In genomic region chr11:87755360-87756017, GRCm38 (mm10) we compare ENCODE assay signal across 8 mouse cellular contexts. TPM values are rescaled to one million over a fixed set of nuclear protein-coding genes. Genes with fewer than 3 reads are reported as not detected.
DNase-seq lines count a peak whose midpoint lies in the region; ATAC-seq and TF ChIP-seq lines count a peak whose summit lies in the region.

No protein-coding gene starts in this region.

- H3K4me3 ChIP-seq in hindbrain, embryonic 10.5 days = no peak overlapping the region; the same call in 1 of the 2 replicates
- no peak overlapping the region for H3K4me3 ChIP-seq in hindbrain, embryonic 12.5 days
- H3K4me3 ChIP-seq in CH12.LX (replicated peaks in 1 of 3; ENCODE audit: low read depth in 2 of 3, low read length in 2 of 3, poor library complexity in 1 of 3) = peak overlapping the region; percentile 66 to 89 (median 81)
- peak overlapping the region; percentile 83 for H3K4me3 ChIP-seq in liver, embryonic 13.5 days (replicated peaks)
- peak overlapping the region; percentile 78 for H3K4me3 ChIP-seq in small intestine, adult 2 months (ENCODE audit: low read depth, low read length)

- H3K27me3 ChIP-seq in hindbrain, embryonic 10.5 days (ENCODE audit: insufficient read depth, poor library complexity, severe bottlenecking) = peaks cover 11% of the 10 kb centered on the region
- peaks cover 8% of the 10 kb centered on the region for H3K27me3 ChIP-seq in hindbrain, embryonic 12.5 days
- H3K27me3 ChIP-seq in CH12.LX (replicated peaks) = no peaks in the 10 kb centered on the region
- peaks cover 4% of the 10 kb centered on the region for H3K27me3 ChIP-seq in liver, embryonic 13.5 days
- H3K27me3 ChIP-seq in small intestine, adult 2 months (ENCODE audit: control insufficient read depth, insufficient read depth, low read length) = peaks cover 7% of the 10 kb centered on the region; the same call in 1 of the 2 replicates

- no peak for TF ChIP-seq CTCF in CH12.LX (conservative IDR thresholded peaks at IDR 0.05 in 1 of 2, IDR thresholded peaks at IDR 0.05 in 1 of 2; ENCODE audit: low read depth in 2 of 2, low read length in 2 of 2)
- no peak for TF ChIP-seq CTCF in small intestine, adult 2 months (IDR thresholded peaks at IDR 0.05; ENCODE audit: extremely low read depth, insufficient read length, insufficient replicate concordance, low read depth, low read length)

- peaks cover 34% of the 10 kb centered on the region for H3K79me2 ChIP-seq in CH12.LX (replicated peaks; ENCODE audit: control insufficient read depth, extremely low read depth, insufficient read depth, poor library complexity, severe bottlenecking)

- WGBS in hindbrain, embryonic 10.5 days = 74% methylated on average over 17 of the region's 17 CpGs
- 73% methylated on average over 17 of the region's 17 CpGs for WGBS in hindbrain, embryonic 12.5 days
- 9% methylated on average over 17 of the region's 17 CpGs for WGBS in liver, embryonic 13.5 days (ENCODE audit: insufficient replicate concordance)
- WGBS in small intestine, adult 2 months = 68% methylated on average over 17 of the region's 17 CpGs

- no peak for ATAC-seq in hindbrain, embryonic 12.5 days (ENCODE audit: low FRiP score)
- ATAC-seq in granulocyte monocyte progenitor cell, adult 5-6 weeks (replicated peaks; ENCODE audit: poor library complexity, severe bottlenecking) = peak; percentile 40
- peak; percentile 71 for ATAC-seq in liver, embryonic 13.5 days (ENCODE audit: low read depth)
- no peak for ATAC-seq in cerebellum, adult (ENCODE audit: insufficient number of reproducible peaks, low FRiP score, low TSS enrichment)

- in situ Hi-C loops in CH12.LX (cut with MboI; ENCODE audit: low pct_ligation_motif_present, low pct_unique_long_range_greater_than_20kb, low sequenced_read_pairs) = no loop called here

- peaks cover 21% of the 10 kb centered on the region for H3K4me1 ChIP-seq in hindbrain, embryonic 10.5 days (replicated peaks)
- H3K4me1 ChIP-seq in hindbrain, embryonic 12.5 days = peaks cover 9% of the 10 kb centered on the region
- H3K4me1 ChIP-seq in CH12.LX (ENCODE audit: control insufficient read depth in 1 of 2, insufficient read depth in 2 of 2) = peaks cover 22 to 63% of the 10 kb centered on the region in 2 experiments
- peaks cover 70% of the 10 kb centered on the region for H3K4me1 ChIP-seq in liver, embryonic 13.5 days (replicated peaks)
- no peaks in the 10 kb centered on the region for H3K4me1 ChIP-seq in small intestine, adult 2 months (ENCODE audit: control insufficient read depth, insufficient read depth, insufficient read length, low read length)

- dilution Hi-C loops in CH12.LX (cut with MboI; ENCODE audit: extremely low pct_ligation_motif_present, extremely low pct_unique_long_range_greater_than_20kb, low sequenced_read_pairs) = no loop called here

- TF ChIP-seq EP300 in CH12.LX (IDR thresholded peaks at IDR 0.05; ENCODE audit: low read length) = no peak

- no peaks in the 10 kb centered on the region for H3K36me3 ChIP-seq in hindbrain, embryonic 10.5 days
- H3K36me3 ChIP-seq in hindbrain, embryonic 12.5 days = no peaks in the 10 kb centered on the region
- H3K36me3 ChIP-seq in CH12.LX (replicated peaks in 1 of 2; ENCODE audit: control insufficient read depth in 1 of 2, insufficient read depth in 1 of 2, low read length in 1 of 2) = peaks cover 21 to 22% of the 10 kb centered on the region in 2 experiments
- H3K36me3 ChIP-seq in liver, embryonic 13.5 days = peaks cover 23% of the 10 kb centered on the region
- 0 out of 2 replicates have a peak, but pooled peaks cover 6% of the 10 kb centered on the region for H3K36me3 ChIP-seq in small intestine, adult 2 months (ENCODE audit: control insufficient read depth, insufficient read depth, low read length)

- 0 out of 2 replicates have a peak overlapping the region, but pooled peaks have one; percentile 5 for H3K27ac ChIP-seq in hindbrain, embryonic 10.5 days
- H3K27ac ChIP-seq in hindbrain, embryonic 12.5 days = no peak overlapping the region
- peak overlapping the region; percentile 99 for H3K27ac ChIP-seq in CH12.LX (ENCODE audit: insufficient read depth, low read depth)
- peak overlapping the region; percentile 100 for H3K27ac ChIP-seq in liver, embryonic 13.5 days
- peak overlapping the region; percentile 88; the same call in 1 of the 2 replicates for H3K27ac ChIP-seq in small intestine, adult 2 months (ENCODE audit: insufficient read depth, low read depth, low read length)

- no peak overlapping the region for H3K9ac ChIP-seq in hindbrain, embryonic 12.5 days
- H3K9ac ChIP-seq in CH12.LX (ENCODE audit: insufficient read depth, low read depth) = peak overlapping the region; percentile 98
- peak overlapping the region; percentile 98 for H3K9ac ChIP-seq in liver, embryonic 13.5 days

- H3K4me2 ChIP-seq in hindbrain, embryonic 12.5 days (replicated peaks) = no peak overlapping the region
- no peak overlapping the region for H3K4me2 ChIP-seq in CH12.LX (ENCODE audit: insufficient read depth, low read depth, poor library complexity, severe bottlenecking)
- H3K4me2 ChIP-seq in liver, embryonic 13.5 days = peak overlapping the region; percentile 88

- DNase-seq in hindbrain, embryonic 10.5 days (ENCODE audit: low spot score) = no peak
- DNase-seq in CH12.LX (ENCODE audit: extremely low read depth) = peak; percentile 100
- peak; percentile 95 for DNase-seq in liver, embryonic 13.5 days
- DNase-seq in cerebellum, adult 9-11 months = no peak

- TF ChIP-seq RAD21 in CH12.LX (IDR thresholded peaks at IDR 0.05; ENCODE audit: low read depth, low read length) = no peak

- TF ChIP-seq POLR2A in CH12.LX (IDR thresholded peaks at IDR 0.05; ENCODE audit: low read depth, low read length) = peak; percentile 100
- peak; percentile 79; the same call in 1 of the 2 replicates for TF ChIP-seq POLR2A in small intestine, adult 2 months (IDR thresholded peaks at IDR 0.05; ENCODE audit: low read depth, low read length)

- no peaks in the 10 kb centered on the region for H3K9me3 ChIP-seq in hindbrain, embryonic 10.5 days
- no peaks in the 10 kb centered on the region for H3K9me3 ChIP-seq in hindbrain, embryonic 12.5 days (replicated peaks)
- H3K9me3 ChIP-seq in CH12.LX (replicated peaks; ENCODE audit: low read length) = no peaks in the 10 kb centered on the region
- H3K9me3 ChIP-seq in liver, embryonic 13.5 days (replicated peaks) = no peaks in the 10 kb centered on the region

TF ChIP-seq in CH12.LX, 34 proteins besides CTCF, POLR2A, EP300 and RAD21:
- no peak for TF ChIP-seq SIN3A (IDR thresholded peaks at IDR 0.05; ENCODE audit: low read length)
- TF ChIP-seq KAT2A (IDR thresholded peaks at IDR 0.05; ENCODE audit: insufficient replicate concordance, low read length) = no peak
- TF ChIP-seq TBP (conservative IDR thresholded peaks at IDR 0.05; ENCODE audit: low read depth, low read length) = peak; percentile 99
- no peak for TF ChIP-seq MXI1 (IDR thresholded peaks at IDR 0.05; ENCODE audit: low read depth, low read length)
- TF ChIP-seq USF2 (conservative IDR thresholded peaks at IDR 0.05; ENCODE audit: low read depth, low read length) = peak; percentile 95
- TF ChIP-seq USF1 (IDR thresholded peaks at IDR 0.05; ENCODE audit: low read depth, low read length) = no peak
- no peak for TF ChIP-seq CHD1 (IDR thresholded peaks at IDR 0.05; ENCODE audit: low read depth, low read length)

RNA-seq across cellular contexts. Expression of gene Tspoap1, which starts 4.9 kb away (rescaled TPM):
- 7.8 and 10.5 TPM in 2 replicates for polyA plus RNA-seq in hindbrain, embryonic 10.5 days (2016; fragmentation: Nextera tagmentation; extraction: Ambion mirVana)
- 30.5 and 32.7 TPM in 2 replicates for polyA plus RNA-seq in hindbrain, embryonic 12.5 days (2016; fragmentation: Nextera tagmentation; extraction: Ambion mirVana)
- total RNA-seq in CH12.LX (2012; rRNA removed) (19.9 and 36.9 TPM in 2 replicates), CH12.LX (2014; rRNA removed) (12.8 and 16.5 TPM in 2 replicates)
- 11.6 and 12.3 TPM in 2 replicates for polyA plus RNA-seq in CH12.LX (2012; ENCODE audit: insufficient read length, low read depth)
- total RNA-seq in granulocyte monocyte progenitor cell, adult 5-6 weeks (2014; fragmentation: Nextera tagmentation) = 100 and 132 TPM in 2 replicates
- total RNA-seq in granulocyte monocyte progenitor cell, adult 5-6 weeks (2017) = 51.8 and 56.2 TPM in 2 replicates
- 2.7 and 3.1 TPM in 2 replicates for polyA plus RNA-seq in liver, embryonic 13.5 days (2015; fragmentation: Nextera tagmentation; extraction: Ambion mirVana)
- 0.89 and 1.3 TPM in 2 replicates for polyA plus RNA-seq in small intestine, adult 2 months (2012; rRNA removed)

RNA-seq across cellular contexts. Expression of gene Supt4a, which starts 18.1 kb away (rescaled TPM):
- 178 and 184 TPM in 2 replicates for polyA plus RNA-seq in hindbrain, embryonic 10.5 days (2016; fragmentation: Nextera tagmentation; extraction: Ambion mirVana)
- 129 and 141 TPM in 2 replicates for polyA plus RNA-seq in hindbrain, embryonic 12.5 days (2016; fragmentation: Nextera tagmentation; extraction: Ambion mirVana)
- 241 and 287 TPM in 2 replicates for total RNA-seq in CH12.LX (2012; rRNA removed)
- 251 and 256 TPM in 2 replicates for total RNA-seq in CH12.LX (2014; rRNA removed)
- polyA plus RNA-seq in CH12.LX (2012; ENCODE audit: insufficient read length, low read depth) = 220 and 229 TPM in 2 replicates
- 130 and 136 TPM in 2 replicates for total RNA-seq in granulocyte monocyte progenitor cell, adult 5-6 weeks (2014; fragmentation: Nextera tagmentation)
- total RNA-seq in granulocyte monocyte progenitor cell, adult 5-6 weeks (2017) = 58.6 and 81.1 TPM in 2 replicates
- 219 and 233 TPM in 2 replicates for polyA plus RNA-seq in liver, embryonic 13.5 days (2015; fragmentation: Nextera tagmentation; extraction: Ambion mirVana)
- 21.5 and 43.3 TPM in 2 replicates for polyA plus RNA-seq in small intestine, adult 2 months (2012; rRNA removed)

RNA-seq across cellular contexts. Expression of gene Mpo, which starts 37.9 kb away (rescaled TPM):
- 2.8 and 5.0 TPM in 2 replicates for polyA plus RNA-seq in hindbrain, embryonic 10.5 days (2016; fragmentation: Nextera tagmentation; extraction: Ambion mirVana)
- polyA plus RNA-seq in hindbrain, embryonic 12.5 days (2016; fragmentation: Nextera tagmentation; extraction: Ambion mirVana) = 1.7 and 2.3 TPM in 2 replicates
- total RNA-seq in CH12.LX (2012; rRNA removed) = not detected in 2 replicates
- total RNA-seq in CH12.LX (2014; rRNA removed) = not detected in 2 replicates
- not detected in 2 replicates for polyA plus RNA-seq in CH12.LX (2012; ENCODE audit: insufficient read length, low read depth)
- 13,307 and 13,753 TPM in 2 replicates for total RNA-seq in granulocyte monocyte progenitor cell, adult 5-6 weeks (2014; fragmentation: Nextera tagmentation)
- total RNA-seq in granulocyte monocyte progenitor cell, adult 5-6 weeks (2017) = 9,750 and 13,011 TPM in 2 replicates
- 276 and 298 TPM in 2 replicates for polyA plus RNA-seq in liver, embryonic 13.5 days (2015; fragmentation: Nextera tagmentation; extraction: Ambion mirVana)
- polyA plus RNA-seq in small intestine, adult 2 months (2012; rRNA removed) = 0.08 and 0.14 TPM in 2 replicates

Comparison
In these comparisons a context has a peak if more than half of its experiments do, and no peak if none do; other contexts are left out.
1. DNase-seq: peak in CH12.LX (single experiment) and liver, embryonic 13.5 days (single experiment); none in hindbrain, embryonic 10.5 days (single experiment) and cerebellum, adult 9-11 months (single experiment).
2. H3K4me3 ChIP-seq: peak in CH12.LX (3 of 3), liver, embryonic 13.5 days (single experiment) and small intestine, adult 2 months (single experiment); none in hindbrain, embryonic 10.5 days (single experiment) and hindbrain, embryonic 12.5 days (single experiment).
3. ATAC-seq: peak in granulocyte monocyte progenitor cell, adult 5-6 weeks (single experiment) and liver, embryonic 13.5 days (single experiment); none in hindbrain, embryonic 12.5 days (single experiment) and cerebellum, adult (single experiment).
4. RNA of gene Mpo, which starts 37.9 kb away (polyA plus RNA-seq): 276 to 298 TPM in liver, embryonic 13.5 days; 2.8 to 5.0 TPM in hindbrain, embryonic 10.5 days, 1.7 to 2.3 TPM in hindbrain, embryonic 12.5 days, 0.08 to 0.14 TPM in small intestine, adult 2 months and not detected in CH12.LX; every median in the first group is over 10 times any median in the second.